30 mouse cellular contexts compared by ENCODE assay signal in genomic region chr16:57317127-57317526, GRCm38 (mm10). TPM values are rescaled to one million over a fixed set of nuclear protein-coding genes. Genes with fewer than 3 reads are reported as not detected.
A peak's percentile ranks its signal among the peaks of the same experiment; 100 is the strongest.
DNase-seq lines count a peak whose midpoint lies in the region; ATAC-seq and TF ChIP-seq lines count a peak whose summit lies in the region.
"Had no signal": no experiment of that assay in that cellular context is flagged by ENCODE, and none has a peak within 500 bp of the region (broad histone marks: within the 10 kb centered on the region; RNA-seq: fewer than 3 reads in every experiment).

No protein-coding gene starts in this region.

- no peak overlapping the region for H3K9ac ChIP-seq in lung, embryonic 15.5 days
- H3K9ac ChIP-seq: embryonic facial prominence, embryonic 12.5 days; forebrain, embryonic 15.5 days; heart, embryonic 12.5 days; hindbrain, embryonic 15.5 days; limb, embryonic 12.5 days; liver, embryonic 15.5 days had no signal

- no peak overlapping the region for H3K4me2 ChIP-seq in lung, embryonic 15.5 days
- H3K4me2 ChIP-seq: embryonic facial prominence, embryonic 12.5 days; forebrain, embryonic 15.5 days; heart, embryonic 12.5 days; hindbrain, embryonic 15.5 days; limb, embryonic 12.5 days; liver, embryonic 15.5 days had no signal

- no peak for DNase-seq in gastrocnemius, adult 2 months
- no peak for DNase-seq in gastrocnemius, postnatal 14 days
- DNase-seq in lung, postnatal 14 days: no peak
- peak; percentile 33 for DNase-seq in thymus, postnatal 4 days
- DNase-seq in thymus, adult 18-20 months: no peak
- no peak for DNase-seq in left cerebral cortex, adult 8-10 months (ENCODE audit: low spot score in 2 of 2)
- no peak for DNase-seq in MN1 (ENCODE audit: low spot score)
- DNase-seq: adrenal gland, postnatal 14 days; cerebellum, adult 11 months; cerebellum, adult 9-10 months; cerebellum, postnatal 36 days; embryo, embryonic 11 days; kidney, adult 11 months; layer of hippocampus, adult 9-11 months; midbrain, embryonic 14.5 days; retina, postnatal 1 day; right cerebral cortex, postnatal 25 days had no signal

- peak overlapping the region; percentile 32; the same call in 1 of the 2 replicates for H3K27ac ChIP-seq in gastrocnemius, adult 2 months
- peak overlapping the region; percentile 32; the same call in 1 of the 2 replicates for H3K27ac ChIP-seq in lung, embryonic 15.5 days
- H3K27ac ChIP-seq: embryonic facial prominence, embryonic 12.5 days; forebrain, embryonic 15.5 days; hindbrain, embryonic 10.5 days; hindbrain, embryonic 15.5 days; limb, embryonic 12.5 days; liver, embryonic 15.5 days had no signal

- ATAC-seq in lung, embryonic 15.5 days (ENCODE audit: borderline replicate concordance, extremely low read depth, low FRiP score, low TSS enrichment): no peak
- ATAC-seq: forebrain, embryonic 15.5 days had no signal

- TF ChIP-seq CTCF in gastrocnemius, adult 2 months (IDR thresholded peaks at IDR 0.05): no peak

- peaks cover 11% of the 10 kb centered on the region; the same call in 1 of the 2 replicates for H3K4me1 ChIP-seq in lung, embryonic 15.5 days
- H3K4me1 ChIP-seq: hindbrain, embryonic 15.5 days; liver, embryonic 15.5 days had no signal

- no peaks in the 10 kb centered on the region for H3K36me3 ChIP-seq in lung, embryonic 15.5 days
- H3K36me3 ChIP-seq: embryonic facial prominence, embryonic 12.5 days; forebrain, embryonic 15.5 days; heart, embryonic 12.5 days; hindbrain, embryonic 10.5 days; hindbrain, embryonic 15.5 days; limb, embryonic 12.5 days; liver, embryonic 15.5 days had no signal

- H3K27me3 ChIP-seq in lung, embryonic 15.5 days: no peaks in the 10 kb centered on the region
- H3K27me3 ChIP-seq: CH12.LX; embryonic facial prominence, embryonic 12.5 days; forebrain, embryonic 15.5 days; heart, embryonic 12.5 days; hindbrain, embryonic 15.5 days; limb, embryonic 12.5 days; liver, embryonic 15.5 days had no signal

- intact Hi-C loops in gastrocnemius, adult 2 months (cut with DNase I): no loop called here
- intact Hi-C loops in gastrocnemius, postnatal 14 days (cut with DNase I; ENCODE audit: low total_unique reads): no loop called here

- 57% methylated on average over 4 of the region's 4 CpGs for WGBS in lung, embryonic 15.5 days

- no peak overlapping the region for H3K4me3 ChIP-seq in gastrocnemius, adult 2 months
- no peak overlapping the region for H3K4me3 ChIP-seq in lung, embryonic 15.5 days
- H3K4me3 ChIP-seq: embryonic facial prominence, embryonic 12.5 days; forebrain, embryonic 15.5 days; heart, embryonic 12.5 days; hindbrain, embryonic 10.5 days; hindbrain, embryonic 15.5 days; limb, embryonic 12.5 days; liver, embryonic 15.5 days had no signal

- no peaks in the 10 kb centered on the region for H3K9me3 ChIP-seq in lung, embryonic 15.5 days
- H3K9me3 ChIP-seq: forebrain, embryonic 15.5 days; heart, embryonic 12.5 days; hindbrain, embryonic 10.5 days; hindbrain, embryonic 15.5 days; liver, embryonic 15.5 days had no signal

RNA-seq across cellular contexts. Expression of gene Tmem30c, which starts 24.5 kb away (rescaled TPM):
- total RNA-seq in gastrocnemius, adult 2 months (2021): not detected
- total RNA-seq in gastrocnemius, postnatal 14 days (2021): not detected
- not detected in 2 replicates for polyA plus RNA-seq in lung, embryonic 15.5 days (2015; fragmentation: Nextera tagmentation; extraction: Ambion mirVana)
- total RNA-seq in left cerebral cortex, adult 8-10 months (2022): under 1 TPM; 0.23 to 0.39 (median 0.28) TPM
- total RNA-seq: adrenal gland, postnatal 14 days; gastrocnemius, adult 8-10 months; liver, adult 2 months had no signal
- polyA plus RNA-seq: C2C12; heart, embryonic 12.5 days; kidney, postnatal 0 days; liver, adult 2 months; liver, embryonic 15.5 days had no signal

RNA-seq across cellular contexts. Expression of gene Filip1l, which starts 35.8 kb away (rescaled TPM):
- total RNA-seq in gastrocnemius, adult 2 months (2021): 10 to 100 TPM; 37.5 to 67.0 TPM
- total RNA-seq in gastrocnemius, postnatal 14 days (2021): 10 to 100 TPM; 44.5 to 46.5 TPM
- 28.0 and 28.8 TPM in 2 replicates for polyA plus RNA-seq in lung, embryonic 15.5 days (2015; fragmentation: Nextera tagmentation; extraction: Ambion mirVana)
- total RNA-seq in left cerebral cortex, adult 8-10 months (2022): 1 to 10 TPM; 2.5 to 3.6 (median 3.4) TPM

Comparison
In these comparisons a context has a peak if more than half of its experiments do, and no peak if none do; other contexts are left out.
1. RNA of gene Filip1l, which starts 35.8 kb away (total RNA-seq): 37.5 to 67.0 TPM in gastrocnemius, adult 2 months and 44.5 to 46.5 TPM in gastrocnemius, postnatal 14 days; 2.5 to 3.6 TPM in left cerebral cortex, adult 8-10 months; every median in the first group is over 4 times any median in the second.